Mouse (Mus musculus): ENCODE measurements around the gene Nt5c2.

Nt5c2 gene

DNA sequence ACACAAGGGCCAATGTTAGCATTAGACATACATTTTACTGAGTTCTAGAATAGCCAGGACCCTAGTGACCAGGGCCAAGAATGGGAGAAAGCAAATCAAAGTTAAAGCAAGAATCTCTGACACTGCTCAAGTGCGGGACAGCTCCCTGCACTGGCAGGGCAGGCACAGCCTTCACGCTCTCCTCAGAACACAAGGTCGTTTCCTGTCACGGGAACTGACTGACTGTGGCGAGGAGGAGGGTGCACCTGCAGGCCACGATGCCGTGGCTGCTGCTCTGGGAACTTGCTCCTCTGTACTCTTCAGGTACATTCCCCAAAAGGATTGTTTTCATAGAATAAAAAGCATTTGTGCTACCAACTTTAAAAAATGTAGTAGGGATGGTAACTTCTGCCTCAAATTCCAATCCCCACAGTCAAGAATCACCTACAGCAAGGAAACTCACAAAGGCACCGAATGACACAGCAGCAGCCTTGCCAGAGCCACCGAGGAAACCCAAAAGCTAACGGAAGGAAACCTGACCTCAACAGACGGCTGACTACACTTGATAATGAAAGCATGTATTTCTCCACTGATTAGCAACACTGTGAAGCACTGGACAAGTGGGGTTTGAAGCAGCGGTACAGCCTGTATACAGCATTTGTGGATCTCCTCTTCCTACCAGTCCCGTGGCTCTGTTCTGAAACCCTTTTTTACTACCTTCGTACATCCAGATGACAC is 127.0 kb downstream of the Nt5c2 start:
- DNase-seq (ENCODE audit: low spot score in 2 of 2): no peak

DNA sequence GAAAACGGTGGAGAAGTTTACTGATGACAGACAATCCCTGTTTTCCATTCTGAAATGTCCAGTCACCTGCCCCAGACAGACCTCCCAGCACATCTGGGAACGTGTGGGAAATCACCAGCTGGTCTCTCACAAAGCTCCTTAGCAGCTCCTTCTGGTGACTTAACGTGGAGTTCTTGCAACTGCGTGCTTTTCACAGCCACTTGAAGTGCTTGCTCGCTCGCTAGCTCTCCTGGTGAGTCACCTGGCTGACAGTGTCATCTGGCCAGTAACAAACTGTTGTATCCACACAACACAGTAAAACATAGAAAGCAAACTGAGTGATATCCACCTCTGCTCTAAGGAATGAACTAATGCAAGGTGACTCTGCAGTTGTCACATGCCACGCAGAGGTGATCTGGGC is 128.1 kb downstream of the Nt5c2 start:
- DNase-seq (ENCODE audit: low spot score in 2 of 2): no peak

DNA sequence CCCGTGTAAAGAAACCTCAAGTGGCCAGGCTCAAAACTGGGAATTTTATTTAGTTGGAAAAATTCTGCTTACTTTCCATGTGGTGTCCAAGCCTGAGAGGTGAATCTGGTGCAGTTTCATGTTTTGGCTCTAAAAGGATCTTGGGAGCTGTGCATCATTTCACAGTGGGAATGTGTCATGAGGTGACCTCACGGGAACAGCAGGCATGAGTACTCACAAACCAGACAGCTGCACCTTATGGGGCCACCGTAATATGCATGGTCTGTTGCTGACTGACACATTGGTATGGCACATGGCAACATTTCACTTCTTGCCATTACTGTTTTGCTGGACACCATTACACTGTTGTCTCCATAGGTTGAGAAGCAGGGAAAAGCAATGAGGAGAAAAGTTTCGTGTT is 129.6 kb downstream of the Nt5c2 start:
- no peak for DNase-seq (ENCODE audit: low spot score in 2 of 2)

DNA sequence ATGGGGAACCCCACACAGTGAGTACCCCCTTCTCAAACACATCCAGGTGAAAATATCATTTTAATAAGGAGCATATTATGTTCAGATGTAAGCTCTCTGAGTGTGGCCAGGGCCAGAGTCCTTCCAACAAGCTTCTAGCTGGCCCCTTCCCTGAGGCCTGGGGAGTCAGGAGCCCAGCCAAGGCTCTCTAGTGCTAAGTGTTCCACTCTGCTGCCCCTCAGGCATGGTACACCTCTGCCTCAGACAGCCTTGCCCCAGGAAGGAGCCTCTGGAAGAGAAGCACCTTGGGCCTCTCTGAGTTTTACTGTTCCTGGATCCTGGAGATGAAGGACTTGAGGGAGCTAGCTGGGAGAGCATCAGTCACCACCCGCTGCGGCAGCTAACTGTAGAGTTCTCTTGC is 135.1 kb downstream of the Nt5c2 start:
- no peak for DNase-seq (ENCODE audit: low spot score in 2 of 2)

DNA sequence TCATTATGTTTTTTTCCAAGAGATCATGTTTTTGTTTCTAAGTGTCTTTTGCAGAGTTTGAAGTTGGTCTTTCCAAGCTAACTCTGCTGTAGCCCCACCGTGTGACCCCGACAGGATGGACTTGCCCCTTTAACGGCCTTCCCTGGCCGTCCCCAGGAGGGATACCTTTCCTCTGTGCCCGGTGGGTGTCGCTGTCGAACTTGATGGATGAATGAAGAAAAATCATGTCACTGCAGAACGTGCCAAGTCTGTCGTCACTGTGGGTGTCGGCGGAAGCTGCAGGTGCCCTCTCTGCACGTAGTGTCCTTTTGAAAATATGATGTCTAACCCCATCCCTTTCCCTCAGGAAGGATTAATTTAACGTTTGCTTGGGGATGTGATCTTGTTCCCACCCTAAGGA is 136.6 kb downstream of the Nt5c2 start:
- peak; percentile 65 for DNase-seq (ENCODE audit: low spot score in 2 of 2)

DNA sequence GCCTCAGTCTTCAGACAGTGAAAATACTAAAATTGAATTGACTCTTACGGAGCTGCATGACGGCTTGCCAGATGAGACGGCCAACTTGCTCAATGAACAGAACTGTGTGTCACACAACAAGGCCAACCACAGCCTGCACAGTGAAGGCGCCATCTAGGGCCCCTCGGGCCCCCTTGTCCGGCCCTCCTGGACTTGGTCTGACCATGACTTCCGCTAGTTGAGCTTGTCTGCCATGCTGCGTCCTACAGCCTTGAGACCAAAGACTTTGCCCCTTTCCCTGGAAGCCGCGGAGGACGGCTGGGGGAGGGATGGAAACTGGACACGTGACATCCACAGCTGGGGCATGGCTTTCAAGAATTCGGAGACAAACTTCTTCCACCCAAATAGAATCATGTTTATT is 137.1 kb downstream of the Nt5c2 start:
- no peak for DNase-seq (ENCODE audit: low spot score in 2 of 2)

DNA sequence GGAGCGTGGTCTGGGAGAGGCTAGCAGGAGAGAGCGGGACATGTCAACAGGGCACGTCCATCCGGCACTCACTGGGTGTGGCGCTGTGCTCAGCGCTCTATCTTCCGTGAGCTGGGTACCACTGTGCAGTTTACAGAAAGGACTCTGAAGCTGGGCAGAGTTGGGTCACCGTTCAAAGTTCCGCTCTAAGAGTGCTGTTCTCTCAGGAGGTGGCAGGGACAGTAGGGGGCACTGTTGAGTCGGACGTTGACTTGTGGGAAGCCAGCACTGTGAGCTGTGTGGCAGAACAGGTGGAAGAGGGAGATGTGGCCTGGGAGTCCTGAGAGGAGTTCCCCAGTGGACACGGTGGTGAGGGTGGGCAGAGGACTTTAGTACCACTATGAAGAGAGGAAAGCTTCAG is 139.2 kb downstream of the Nt5c2 start:
- peak; percentile 89 to 92 for DNase-seq (ENCODE audit: low spot score in 2 of 2)

DNA sequence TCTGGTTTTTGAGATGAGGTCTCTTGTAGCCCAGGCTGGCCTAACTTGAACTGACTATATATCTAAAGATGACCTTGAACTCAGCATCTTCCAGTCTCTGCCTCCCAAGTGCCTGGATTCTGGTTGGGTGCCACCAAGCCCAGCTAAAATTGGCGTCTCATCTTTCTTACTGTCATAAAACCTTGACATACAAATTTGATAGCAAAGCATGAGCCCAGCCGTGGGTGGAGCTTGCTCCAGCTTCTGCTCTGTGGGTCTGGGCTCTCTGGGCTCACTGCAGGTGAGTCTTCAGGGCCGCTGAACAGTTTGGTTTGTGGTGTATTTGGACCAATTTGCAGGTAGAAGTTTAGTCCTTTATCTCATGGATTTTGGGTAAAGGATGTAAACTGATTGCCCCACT is 141.0 kb downstream of the Nt5c2 start:
- no peak for DNase-seq (ENCODE audit: low spot score in 2 of 2)

DNA sequence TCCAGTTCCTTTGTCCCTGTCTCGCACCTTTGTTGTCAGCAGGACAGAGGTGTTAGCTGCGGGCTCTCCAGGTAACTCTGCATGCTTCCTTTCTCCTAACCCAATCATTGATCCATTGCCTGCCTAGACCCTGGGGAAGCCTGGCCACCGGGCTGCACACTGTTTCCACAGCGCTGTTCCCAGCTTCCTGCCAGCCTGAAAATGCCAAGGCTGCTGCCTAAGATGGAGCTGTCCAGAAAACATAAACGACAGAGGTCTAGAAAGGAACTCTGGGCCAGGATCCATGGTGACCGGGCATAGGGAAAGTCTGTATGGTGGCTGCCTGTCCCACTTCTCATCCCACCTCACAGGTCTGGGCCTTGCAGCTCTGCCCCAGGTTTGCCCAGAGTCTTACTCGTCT is 143.3 kb downstream of the Nt5c2 start:
- no peak for DNase-seq (ENCODE audit: low spot score in 2 of 2)

DNA sequence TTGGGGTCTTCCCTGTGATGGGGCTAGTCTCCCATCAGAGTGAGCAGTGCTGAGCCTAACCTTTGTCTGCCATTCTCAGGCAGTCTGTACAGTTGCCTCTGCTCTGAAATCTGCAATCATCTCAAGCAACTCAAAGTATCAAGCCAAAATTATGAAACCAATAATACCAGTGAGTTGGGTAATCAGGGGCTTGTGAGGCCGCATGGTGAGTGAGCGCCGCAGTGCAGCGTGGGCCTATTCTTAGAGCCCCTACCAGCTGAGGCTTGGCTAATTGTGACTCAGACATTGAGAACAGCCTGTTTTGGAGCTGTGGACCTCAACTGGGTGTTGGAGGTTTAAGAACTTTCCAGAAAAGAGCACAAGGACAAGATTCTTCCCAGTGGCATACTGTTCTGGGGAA is 143.9 kb downstream of the Nt5c2 start:
- DNase-seq (ENCODE audit: low spot score in 2 of 2): no peak

DNA sequence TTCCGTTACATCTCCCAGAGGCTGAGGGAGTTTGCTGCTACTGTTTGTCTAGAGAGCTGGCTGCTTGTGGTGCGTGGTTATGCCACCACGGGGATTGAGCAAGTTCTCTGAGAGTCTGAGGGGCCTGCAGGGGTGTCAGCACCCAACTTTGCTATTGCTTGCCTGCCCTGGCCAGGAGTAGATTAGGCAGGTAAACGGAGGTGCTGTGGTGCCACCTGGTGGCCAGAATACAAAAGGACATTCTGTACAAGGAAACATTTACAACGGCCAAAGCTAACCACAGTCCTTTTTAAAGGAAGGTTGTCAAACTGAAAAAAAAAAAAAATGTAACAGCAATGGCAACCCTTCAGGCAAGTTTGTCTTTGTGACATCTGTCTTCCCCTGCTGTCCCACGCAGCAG is 145.4 kb downstream of the Nt5c2 start:
- DNase-seq (ENCODE audit: low spot score in 2 of 2): peak; percentile 90 to 92

DNA sequence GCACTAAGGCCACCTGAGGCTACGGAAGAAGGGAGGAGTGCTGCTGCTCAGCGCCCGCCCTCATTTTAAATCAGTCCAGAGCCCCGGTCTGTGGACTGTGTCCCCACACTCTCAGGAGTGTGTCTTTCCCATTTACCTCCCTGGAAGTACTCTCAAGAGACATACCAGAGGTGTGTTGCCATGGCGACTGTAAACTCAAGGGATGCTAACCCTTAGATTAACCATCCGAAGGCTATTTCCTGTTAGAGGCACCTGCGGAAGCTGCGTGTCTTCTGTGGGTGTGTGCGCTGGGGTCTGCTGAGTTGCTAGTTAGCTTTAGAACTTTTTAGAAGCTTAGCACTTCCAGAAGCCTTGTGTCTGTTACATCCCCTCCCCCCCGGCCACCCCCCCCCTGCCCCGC is 145.9 kb downstream of the Nt5c2 start:
- no peak for DNase-seq (ENCODE audit: low spot score in 2 of 2)

DNA sequence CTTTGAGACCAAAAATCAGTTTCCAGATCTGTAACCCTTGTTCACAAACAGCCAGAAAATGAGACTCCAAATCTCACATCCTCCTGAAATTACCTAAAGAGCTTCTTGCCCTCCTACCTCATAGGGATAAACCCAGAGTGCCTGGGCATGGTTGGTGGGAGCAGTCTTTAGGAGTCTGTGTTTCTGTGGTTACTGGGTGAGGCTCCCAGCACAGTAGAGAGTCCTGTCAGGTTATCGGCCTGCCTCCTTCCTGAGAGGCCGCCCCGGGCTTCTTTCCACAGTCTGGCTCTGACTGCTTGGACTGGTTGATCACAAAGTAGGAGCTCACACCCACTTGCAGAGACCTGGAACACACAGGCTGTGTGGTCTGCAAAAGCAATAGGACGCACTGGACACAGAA is 149.6 kb downstream of the Nt5c2 start:
- no peak for DNase-seq (ENCODE audit: low spot score in 2 of 2)

DNA sequence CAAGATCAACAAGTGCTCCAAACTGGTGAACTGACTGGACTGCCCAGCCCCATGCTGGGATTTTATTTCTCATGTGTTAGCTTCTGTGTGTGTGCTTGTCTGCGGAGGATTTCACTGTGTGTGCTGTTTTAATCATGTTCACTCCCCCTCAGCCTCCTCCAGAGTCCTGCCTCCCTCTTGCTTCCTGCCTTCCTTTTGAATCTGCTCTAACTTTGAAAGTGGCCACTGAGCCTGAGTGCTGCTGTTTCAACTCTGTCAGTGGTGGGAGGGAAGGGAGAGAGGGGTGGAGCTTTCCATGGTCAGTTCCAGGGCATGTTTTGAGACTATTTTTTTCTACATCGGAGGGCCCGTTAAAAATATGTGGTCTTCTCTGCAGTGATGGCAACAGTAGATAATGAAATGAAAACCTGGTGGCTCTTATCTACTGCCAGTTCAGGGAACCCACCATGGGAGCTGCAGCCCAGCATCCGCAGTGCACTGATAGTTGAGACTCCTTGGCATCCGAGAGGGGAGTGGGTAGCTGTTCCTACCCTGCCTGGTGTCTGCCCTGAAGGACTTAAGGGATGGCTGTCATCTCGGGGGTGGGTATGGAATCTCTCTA is 150.1 kb downstream of the Nt5c2 start:
- no peak for DNase-seq (ENCODE audit: low spot score in 2 of 2)

DNA sequence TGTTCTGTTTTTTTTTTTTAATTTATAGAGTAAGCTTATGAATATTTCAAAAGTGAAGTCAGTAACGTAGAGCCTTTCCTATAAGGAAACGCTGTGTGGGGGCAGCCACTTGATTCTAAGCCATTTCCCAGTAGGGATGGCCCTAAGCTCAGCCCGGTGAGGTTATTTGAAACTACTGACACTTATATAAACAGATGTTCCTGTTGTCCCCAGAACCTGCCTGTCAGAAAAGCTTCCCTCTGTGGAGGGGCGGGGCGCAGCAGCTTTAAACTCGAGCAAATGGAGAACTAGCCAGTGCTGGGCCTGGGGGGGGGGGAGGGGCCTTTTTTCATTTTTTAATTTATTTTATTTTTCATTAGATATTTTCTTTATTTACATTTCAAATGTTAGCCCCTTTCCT is 150.9 kb downstream of the Nt5c2 start:
- no peak for DNase-seq (ENCODE audit: low spot score in 2 of 2)

DNA sequence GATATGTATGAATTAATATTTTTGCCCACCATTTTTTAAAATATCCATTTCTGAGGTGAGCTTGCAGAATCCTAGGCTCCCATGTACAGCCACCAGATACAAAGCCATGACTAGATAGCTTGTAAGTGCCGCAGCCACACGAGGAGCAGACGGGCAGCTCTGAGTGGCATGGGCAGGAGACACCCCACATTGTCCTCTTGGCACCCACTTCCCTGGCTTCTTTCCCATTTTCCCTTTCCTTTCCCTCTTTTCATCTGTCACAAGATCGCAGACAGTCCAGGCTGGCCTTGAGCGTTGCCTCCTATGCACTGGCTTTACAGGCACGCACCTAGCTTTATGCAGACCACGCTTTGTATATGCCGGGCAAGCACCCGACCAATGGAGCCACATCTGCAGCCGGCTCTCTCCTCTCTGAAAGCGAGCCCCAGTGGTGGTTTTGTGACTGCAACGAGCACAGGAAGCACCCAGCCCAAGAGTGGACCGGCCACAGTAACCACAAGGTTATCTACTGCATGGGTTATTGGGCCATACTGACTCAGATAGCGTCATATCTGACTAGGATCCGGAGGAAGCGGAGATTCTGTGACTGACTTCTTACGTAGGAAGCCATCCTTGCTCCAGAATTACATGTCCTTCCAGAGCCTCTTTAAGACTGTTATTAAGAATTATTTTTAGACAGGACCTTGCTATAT is 151.6 kb downstream of the Nt5c2 start:
- no peak for DNase-seq (ENCODE audit: low spot score in 2 of 2)

DNA sequence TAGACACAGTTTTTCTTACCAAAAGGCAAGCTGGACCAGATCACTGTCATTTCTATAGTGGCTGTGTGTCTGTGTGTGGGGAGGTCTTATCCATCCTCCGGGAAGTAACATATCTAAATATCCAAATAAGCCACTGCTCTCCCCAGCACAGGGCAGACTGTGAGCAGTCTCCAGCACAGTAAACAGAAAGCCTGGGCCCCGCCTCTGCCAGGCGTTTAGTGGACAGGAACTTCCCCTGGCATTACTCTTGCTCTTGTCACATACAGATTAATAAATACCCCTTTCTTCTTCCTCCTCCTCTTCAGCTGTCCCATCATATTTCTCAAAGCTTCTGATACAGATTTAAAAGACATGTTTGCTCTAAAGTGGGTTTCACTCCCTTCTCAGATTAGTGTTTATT is 152.4 kb downstream of the Nt5c2 start:
- no peak for DNase-seq (ENCODE audit: low spot score in 2 of 2)

DNA sequence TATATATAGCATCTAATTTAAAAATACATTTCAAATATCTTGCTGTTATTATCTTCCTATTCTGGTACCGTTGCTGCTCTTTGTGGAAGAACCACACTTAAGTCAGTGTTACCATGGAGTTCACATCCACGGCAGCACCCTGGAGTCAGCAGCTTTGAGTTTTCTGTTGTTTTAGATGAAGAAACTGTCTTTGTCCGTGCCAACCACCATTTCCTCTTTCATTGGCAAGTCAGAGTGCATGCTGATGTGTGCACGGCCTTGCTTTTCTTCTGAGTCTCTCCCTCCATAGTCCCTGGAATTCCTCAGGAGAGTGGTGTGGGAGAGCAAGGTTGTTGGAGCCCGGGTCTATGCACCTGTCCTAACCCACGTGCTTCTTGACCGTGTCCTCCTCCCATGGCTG is 156.8 kb downstream of the Nt5c2 start:
- DNase-seq (ENCODE audit: low spot score in 2 of 2): no peak

DNA sequence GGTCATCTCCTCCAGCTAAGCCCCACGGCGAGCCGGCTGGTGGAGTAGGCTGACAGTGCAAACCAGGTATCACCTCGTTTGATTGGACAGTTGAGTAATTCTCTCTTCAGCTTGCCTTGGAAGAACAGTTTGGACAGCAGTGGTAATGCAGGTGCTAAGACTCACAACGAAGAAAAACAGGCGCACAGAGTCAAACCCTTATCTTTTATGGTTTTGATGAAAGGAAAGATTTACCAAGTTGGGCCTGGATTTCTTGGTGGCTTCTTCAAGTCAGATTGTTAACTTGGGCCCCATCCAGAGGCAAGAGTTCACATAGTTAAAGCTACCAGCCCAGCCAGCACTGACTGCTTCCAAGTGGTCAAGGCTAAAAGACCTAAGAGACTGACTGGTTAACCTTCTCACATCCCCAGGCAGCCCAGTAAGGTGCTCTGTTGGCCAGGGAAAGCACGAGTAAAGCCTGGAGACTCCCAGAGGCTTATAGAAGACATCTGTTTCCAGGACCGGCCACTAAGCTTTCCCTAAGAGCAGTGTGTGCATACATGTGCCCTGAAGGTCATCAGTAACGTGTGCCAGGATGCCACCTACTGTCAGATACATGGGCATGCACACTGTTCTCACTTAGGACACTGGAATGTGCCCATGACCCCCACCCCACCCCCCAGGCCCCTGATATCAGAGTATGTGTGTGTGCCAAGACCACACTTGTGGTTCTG is 157.5 kb downstream of the Nt5c2 start:
- no peak for DNase-seq (ENCODE audit: low spot score in 2 of 2)

DNA sequence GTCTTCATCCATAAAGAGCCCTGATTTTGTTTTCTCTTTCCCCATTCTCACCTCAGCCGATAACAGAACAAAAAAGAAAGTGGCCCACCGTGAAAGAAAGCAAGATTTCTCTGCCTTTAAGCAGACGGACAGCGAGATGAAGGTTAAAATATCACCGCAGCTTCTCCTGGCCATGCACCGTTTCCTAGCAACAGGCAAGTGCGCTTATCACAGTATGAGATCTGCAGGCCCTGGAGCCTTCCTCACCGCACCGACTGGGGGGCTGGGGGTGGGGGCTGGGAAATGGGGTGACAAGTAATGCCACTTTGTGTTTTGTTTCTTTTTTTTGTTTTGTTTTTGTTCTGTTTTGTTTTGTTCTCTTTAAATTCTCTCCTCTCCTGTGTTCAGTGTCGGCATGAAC is 158.2 kb downstream of the Nt5c2 start:
- DNase-seq (ENCODE audit: low spot score in 2 of 2): no peak

DNA sequence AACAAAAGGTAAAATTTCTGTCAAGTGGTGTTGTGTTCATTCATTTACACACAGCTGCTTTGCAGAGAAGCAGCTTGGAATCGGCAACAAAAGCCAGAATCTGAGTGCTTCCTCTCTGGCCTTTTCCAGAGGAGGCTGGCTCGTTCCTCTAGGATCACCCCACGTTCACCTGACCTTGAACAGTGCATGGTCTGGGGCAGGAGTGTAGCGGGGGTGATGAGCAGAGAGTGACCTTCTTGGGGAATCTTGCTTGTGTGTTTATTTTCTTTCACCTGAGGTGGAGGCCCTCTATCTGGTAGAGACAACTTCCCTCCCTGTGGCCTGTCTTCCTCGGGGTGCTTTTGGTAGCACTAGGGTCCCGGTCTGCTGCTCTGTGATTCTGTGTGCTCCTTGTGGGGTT is 158.7 kb downstream of the Nt5c2 start:
- no peak for DNase-seq (ENCODE audit: low spot score in 2 of 2)

DNA sequence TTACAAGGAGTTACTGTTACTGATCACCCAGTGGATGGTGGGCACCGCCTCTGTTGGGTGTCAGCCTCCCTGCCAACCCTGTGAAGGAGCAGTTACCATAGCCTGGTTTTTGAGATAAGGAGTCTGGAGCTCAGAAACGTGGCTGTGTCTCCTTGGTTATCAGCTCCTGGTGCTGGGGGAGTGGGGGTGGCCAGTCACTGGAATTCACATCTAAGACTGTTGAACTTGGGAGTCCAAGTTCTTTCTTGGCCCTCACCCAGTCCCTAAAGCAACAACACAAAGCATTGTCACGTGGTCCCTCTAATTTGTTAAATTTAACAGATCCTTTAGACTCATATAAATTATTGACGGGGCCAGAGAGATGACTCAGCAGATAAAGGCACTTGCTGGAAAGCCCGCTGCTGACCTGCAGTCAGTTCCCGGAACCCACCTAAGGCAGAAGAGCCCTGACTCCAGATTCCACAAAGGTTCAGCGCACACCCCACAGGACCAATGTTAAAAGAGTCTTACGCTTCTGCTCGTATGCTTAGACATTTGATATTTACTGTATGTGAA is 165.4 kb downstream of the Nt5c2 start:
- no peak for DNase-seq (ENCODE audit: low spot score in 2 of 2)

Measured in right cerebral cortex, adult 2 months (tissue).